Mouse (Mus musculus) left cerebral cortex, adult 9 months (tissue): ENCODE measurements around the gene Acot11.

Source experiments
- DNase-seq, 2 experiments: peaks; one replicate each; pipeline ENCODE4 v3.0.0; 2022; ENCODE audit warnings: low spot score in 2 of 2

Acot11 gene

GRCm38 (mm10) chr4:106804910-106805274 lies at the start of gene Acot11:
Acot11 (minus strand) TSS chr4:106804998.
- DNase-seq = no peak

DNA sequence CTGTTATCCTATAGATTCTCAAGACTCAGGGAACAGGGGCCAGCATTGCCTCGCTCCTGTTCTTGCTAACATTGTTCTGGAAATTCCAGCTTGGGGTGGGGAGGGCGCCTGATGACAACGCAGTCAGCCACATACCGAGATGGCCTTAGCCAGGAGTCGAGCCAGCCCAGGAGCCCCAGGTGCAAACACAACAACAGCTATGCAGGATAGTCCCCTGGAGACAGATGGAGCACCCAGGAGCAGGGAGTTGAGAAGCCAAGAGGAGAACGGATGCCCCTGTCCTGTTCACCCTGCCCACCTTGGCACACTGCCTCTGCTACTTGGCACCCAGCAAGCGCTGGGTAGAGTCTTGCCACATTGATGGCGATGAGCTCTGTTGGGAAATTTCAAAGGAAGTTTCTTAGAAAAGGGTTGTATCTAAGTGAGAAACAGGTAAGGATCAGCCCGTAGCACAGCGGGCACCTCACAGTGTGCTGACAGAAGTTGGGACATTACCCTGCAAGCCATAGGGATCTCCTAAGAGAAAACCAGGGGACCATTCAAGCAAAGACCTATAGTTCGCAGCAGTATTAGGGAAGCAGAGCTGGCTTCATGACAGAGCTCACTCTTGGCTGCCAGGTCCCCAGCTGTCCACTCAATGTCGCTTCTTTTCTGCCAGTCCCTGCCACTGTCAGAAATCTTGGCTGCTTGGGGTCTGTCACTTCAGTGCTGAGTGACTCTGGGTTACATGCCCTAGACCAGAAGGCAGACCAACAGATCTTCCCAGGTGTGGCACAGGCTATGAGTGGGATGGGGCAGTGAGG lies 43.7 kb upstream of the Acot11 start:
- DNase-seq = no peak

- no peak for DNase-seq
Measured at GRCm38 (mm10) chr4:106847591-106848289, 42.9 kb upstream of the Acot11 start.

DNA sequence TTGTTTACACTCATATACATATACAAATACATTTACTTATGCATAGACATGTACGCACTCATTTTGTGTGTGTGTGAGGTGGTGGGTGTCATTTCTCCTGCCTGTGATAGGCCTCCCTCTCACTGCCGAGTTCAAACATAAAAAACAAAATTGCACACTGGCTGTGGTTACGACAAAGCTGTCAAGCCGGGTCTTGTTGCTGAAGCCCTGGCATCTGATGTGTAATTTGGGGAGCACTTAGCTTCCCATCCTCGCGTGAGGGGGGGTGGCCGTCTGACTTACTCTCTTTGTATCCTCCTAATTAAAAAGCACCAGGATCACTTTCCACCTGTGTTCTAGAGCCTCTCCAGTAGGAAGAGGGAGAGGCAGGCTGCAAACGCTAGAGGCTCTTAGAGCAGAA lies 37.8 kb upstream of the Acot11 start:
- no peak for DNase-seq

GRCm38 (mm10) chr4:106841856-106842255 lies 37.1 kb upstream of the Acot11 start:
- no peak for DNase-seq

- no peak for DNase-seq
Measured at GRCm38 (mm10) chr4:106841303-106841702, 36.5 kb upstream of the Acot11 start.

GRCm38 (mm10) chr4:106840651-106841145 lies 35.9 kb upstream of the Acot11 start:
- no peak for DNase-seq

DNA sequence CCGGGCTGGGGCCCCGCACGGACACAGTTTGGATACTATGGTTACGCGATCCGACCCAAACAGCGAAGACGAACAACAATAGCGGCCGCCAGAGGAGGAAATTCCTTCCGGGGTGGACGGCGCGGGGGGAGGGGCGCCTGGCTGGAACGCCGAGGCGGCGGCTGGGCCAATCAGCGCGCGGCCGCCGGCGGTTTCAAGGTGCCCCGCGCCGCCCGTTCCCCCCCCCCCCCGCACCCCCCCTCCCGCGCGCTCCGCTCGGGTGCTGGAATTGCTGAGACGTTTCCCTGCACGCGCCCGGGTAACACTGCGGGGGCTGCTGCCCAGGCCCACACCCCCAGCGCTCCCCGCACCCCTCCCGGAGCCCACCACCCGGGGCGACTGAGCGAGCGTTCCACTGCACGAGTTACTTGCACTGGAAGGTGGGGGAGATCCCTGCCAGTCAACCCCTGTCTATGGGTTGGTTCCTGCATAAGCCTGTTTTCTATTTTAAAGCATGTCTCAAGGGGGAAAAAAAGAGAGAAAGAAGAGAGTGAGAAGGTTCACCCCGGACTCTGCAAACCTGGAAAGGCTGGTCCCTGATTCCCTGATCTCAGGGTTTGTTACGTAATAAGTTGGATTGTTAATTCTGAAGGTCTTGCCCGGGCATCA lies 35.3 kb upstream of the Acot11 start:
- peak; percentile 56 to 86 for DNase-seq

GRCm38 (mm10) chr4:106839254-106839834 lies 34.5 kb upstream of the Acot11 start:
- DNase-seq = peak in 1 of 2 experiments; percentile 35

DNA sequence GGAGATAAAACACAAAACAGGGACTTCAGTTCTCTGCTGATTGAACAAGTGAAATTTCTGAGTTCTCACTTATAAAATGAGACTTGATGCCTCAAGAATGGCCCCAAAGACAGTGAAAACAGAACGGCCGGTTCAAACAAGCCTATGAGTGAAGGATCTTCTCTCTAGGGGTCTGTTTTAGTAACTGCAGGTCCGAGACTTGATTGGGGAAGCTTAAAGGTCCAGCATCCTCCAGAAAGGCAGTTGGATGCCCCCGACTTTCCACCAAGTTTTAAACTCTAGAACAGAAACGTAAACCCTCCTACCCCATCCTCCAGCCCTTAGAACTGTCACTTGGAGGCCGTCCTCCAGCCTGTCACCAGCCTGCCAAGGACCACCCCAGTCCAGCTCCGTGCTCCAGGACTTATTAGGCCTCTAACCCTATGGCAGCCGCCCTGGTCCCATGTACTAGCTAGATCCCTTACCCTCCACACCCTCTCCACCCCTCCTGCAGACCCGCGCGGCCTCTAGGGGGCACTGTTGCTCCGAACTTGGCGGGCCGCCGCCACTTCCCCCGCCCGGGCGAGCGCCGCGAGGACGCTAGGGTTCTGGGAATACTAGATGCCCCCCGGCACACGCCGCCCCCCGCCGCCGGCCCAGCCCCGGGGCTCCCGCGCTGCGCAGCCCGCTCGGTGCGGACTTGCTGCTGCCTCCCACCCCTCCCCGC lies 33.9 kb upstream of the Acot11 start:
- DNase-seq = peak; percentile 69 to 95

DNA sequence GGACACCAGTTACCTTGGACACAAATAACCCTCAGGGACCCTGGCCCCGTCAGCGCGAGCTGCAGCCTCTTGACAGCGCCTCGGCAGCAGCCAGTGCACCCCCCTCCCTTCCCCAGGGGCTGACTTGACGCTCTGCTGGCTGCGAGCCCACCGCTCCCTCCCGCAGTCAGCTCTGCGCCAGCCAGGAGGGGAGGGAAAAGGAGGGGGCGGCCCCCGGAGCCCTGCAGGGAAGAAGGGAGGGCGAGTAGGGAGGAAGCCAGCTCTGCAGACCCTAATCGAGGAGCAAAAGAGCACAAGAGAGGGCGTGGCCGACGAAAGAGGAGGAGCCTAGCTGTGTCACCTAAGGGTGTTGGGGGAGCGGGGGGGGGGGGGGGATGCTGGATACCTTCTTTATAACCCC lies 33.2 kb upstream of the Acot11 start:
- peak in 1 of 2 experiments; percentile 51 for DNase-seq

DNA sequence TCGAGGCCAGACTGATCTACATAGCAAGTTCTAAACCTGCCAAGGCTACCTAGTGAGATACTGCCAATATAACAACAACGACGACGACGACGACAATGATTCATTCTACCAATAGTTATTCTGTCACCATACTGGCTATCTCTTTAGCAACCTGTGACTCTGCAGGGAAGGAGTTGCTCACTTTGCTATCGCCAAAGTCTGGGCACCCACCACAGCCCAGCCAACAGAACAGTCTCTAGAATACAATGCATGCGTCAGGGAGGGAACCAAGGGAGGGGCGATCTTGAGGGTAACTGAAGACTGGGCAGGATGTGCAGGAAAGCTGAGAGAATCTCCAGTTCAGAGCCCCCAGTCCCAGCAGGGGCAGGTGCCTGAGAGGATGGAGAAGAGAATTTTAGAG lies 32.6 kb upstream of the Acot11 start:
- no peak for DNase-seq

DNA sequence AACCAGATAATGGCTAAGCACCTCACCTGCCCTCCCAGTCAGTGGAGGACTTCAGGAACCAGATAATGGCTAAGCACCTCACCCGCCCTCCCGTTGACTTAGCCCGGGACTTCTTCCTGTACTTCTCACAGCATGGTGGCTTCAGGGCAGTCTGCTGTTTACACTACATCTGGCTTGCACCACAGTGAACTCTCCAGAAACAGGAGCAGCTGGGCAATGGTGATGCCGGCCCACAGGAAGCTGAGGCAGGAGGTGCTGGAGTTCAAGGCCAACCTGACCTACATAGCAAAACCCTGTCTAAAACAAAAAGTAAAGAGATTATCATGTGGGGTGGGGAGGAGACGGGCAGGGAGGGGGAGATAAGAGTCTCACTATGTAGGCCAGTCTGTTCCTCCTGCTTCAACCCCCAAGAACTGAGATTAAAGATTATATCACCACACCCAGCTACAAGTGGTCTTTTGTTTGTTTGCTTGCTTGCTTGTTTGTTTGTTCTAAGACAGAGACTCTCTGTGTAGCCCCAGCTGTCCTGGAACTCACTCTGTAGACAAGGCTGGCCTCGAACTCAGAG lies 25.8 kb upstream of the Acot11 start:
- no peak for DNase-seq

DNA sequence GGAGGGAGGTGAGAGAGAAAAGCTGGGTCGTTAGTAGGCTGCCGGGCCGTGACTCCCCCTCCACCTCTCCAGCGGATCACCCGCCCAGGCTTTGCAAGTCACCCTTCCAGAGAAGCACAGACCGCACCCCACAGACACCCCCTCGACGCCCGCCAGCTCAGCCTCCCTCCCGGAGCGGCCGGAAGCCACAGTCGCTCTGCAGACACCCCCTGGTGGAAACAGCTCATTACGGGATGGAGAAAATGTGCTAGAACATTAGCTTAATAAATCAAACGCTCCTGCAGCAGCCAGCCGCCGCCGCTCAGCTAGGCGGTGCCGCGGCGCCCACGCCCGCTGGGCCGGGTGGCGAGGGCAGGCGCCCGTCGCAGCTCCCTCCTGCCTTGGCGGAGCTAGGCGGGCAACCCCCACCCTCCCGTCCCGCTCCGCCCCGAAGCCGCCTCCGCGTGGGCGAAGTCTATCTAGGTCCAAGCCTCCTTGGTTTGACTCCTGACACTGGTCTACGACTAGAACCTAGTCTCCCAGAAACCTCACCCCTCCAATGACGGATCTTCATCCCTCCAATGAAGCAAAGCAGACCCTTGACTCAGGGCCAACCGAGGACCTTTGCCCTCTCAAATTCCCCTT lies 23.1 kb upstream of the Acot11 start:
- peak; percentile 70 to 74 for DNase-seq

GRCm38 (mm10) chr4:106825229-106825628 lies 20.4 kb upstream of the Acot11 start:
- no peak for DNase-seq

DNA sequence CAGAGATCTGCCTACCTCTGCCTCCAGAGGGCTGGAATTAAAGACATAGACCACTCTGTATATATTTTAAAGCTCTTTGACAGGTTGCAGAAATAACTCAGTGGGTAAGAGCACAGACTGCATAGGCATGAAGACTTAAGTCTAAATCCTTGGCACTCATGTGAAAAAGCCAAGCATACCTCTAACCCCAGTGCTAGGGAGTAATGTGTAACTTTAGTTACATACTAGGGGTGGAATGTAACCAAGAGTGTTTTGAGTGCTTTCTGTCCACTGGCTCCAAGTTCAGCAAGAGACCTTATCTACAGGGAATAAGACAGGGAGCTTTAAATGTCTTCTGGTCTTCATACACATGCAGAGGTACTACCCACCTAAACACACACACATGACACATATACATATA lies 14.6 kb upstream of the Acot11 start:
- no peak for DNase-seq

- no peak for DNase-seq
Measured at GRCm38 (mm10) chr4:106818332-106818731, 13.5 kb upstream of the Acot11 start.

- no peak for DNase-seq
Measured at GRCm38 (mm10) chr4:106817017-106817416, 12.2 kb upstream of the Acot11 start.

- DNase-seq = no peak
Measured at GRCm38 (mm10) chr4:106815396-106816324, 10.9 kb upstream of the Acot11 start.

DNA sequence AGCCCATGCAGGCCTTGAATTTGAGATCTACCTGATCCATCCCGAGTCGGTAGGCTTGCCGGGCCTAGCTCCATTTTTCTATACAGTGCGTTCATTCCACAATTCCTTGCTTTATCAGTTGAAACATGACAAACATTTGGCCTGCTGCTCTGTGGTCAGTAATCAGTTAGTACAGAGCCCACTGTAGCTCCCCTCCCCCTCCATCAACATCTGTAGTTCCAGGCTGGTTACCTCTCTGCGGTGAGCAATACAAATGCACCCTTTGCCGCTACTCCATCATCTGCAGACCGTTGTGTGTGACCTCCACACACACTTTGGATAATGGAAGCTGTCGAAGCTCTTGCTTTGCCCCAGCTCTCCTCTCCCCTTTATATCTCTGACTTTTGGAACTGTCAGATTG lies 6.4 kb upstream of the Acot11 start:
- DNase-seq = no peak
